Mouse (Mus musculus): ENCODE data around the gene Rsl24d1. TPM values are rescaled to one million over a fixed set of nuclear protein-coding genes. Genes with fewer than 3 reads are reported as not detected.
"Not testable (repeated sequence)": the region's sequence is repeated elsewhere in the genome, so short reads cannot be mapped to it uniquely, and the experiment has no call there.

Rsl24d1 gene
- total and polyA plus RNA-seq, 2 experiments from 2014 or later: 99.1 to 115 TPM

DNA sequence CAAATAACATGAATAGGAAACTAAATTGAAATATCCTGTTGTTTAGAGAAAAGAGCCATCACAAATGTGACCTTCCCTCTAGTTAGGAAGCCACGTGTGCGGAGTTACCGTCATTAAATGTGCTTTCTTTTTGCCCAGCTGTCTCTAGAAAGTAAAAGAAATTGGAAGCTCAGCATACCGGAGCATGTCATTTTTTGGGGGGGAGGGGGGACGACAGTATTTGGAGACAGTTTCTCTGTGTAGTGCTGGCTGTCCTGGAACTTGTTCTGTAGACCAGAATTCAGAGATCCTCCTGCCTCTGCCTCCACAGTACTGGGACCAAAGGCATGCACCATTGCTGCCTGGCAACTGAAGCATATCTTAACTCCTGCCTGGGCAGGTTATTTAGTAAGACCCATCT, 11.7 kb upstream of the Rsl24d1 start, which contains the start of gene Khdc3:
Gene Khdc3 (plus strand): TSS at position 301 of the 400 bp plus-strand sequence.
- no peaks in the 10 kb centered on the region for H3K4me1 ChIP-seq (ENCODE audit: insufficient read depth)
- ATAC-seq (no peak), DNase-seq (no peak)
- H3K27me3 ChIP-seq (ENCODE audit: insufficient read depth, low read length): peaks cover 21% of the 10 kb centered on the region
- TF ChIP-seq CTCF (IDR thresholded peaks at IDR 0.05; ENCODE audit: low read depth): no peak
- no peaks in the 10 kb centered on the region for H3K36me3 ChIP-seq (ENCODE audit: insufficient read depth)
- H3K9me3 ChIP-seq (ENCODE audit: low read length): no peaks in the 10 kb centered on the region
- no peak within 1 kb of the TSS for H3K4me3 ChIP-seq (ENCODE audit: low read depth, low read length)
- H3K27ac ChIP-seq (ENCODE audit: low read depth, low read length): no peak within 1 kb of the TSS
- WGBS: 83% methylated on average over 5 of the region's 5 CpGs
- no peak within 1 kb of the TSS for H3K9ac ChIP-seq
- H3K4me2 ChIP-seq (ENCODE audit: low read depth): no peak within 1 kb of the TSS

DNA sequence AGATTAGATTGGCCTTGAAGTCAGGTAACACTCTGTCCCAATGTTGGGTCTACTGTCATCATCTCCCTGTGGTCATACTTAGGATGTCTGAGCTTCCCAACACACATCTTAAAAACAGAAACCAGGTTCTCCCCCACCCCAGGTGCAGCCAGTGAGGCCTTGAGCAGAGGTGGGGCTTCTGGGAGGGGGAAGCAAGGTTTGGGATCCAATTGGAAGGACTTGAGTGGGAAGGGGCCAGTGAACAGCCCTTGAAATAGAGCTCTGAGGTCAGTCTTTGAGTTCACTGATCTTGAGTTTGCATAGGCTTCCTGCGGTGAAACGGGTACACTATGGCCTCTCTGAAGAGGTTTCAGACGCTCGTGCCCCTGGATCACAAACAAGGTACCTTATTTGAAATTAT, 11.0 kb upstream of the Rsl24d1 start, which contains the start of gene Gm20509:
Gene Gm20509 (plus strand): TSS at position 290 of the 400 bp plus-strand sequence.
- Histone ChIP-seq H3K4me1 (ENCODE audit: insufficient read depth) (no peaks in the 10 kb centered on the region), H3K9me3 (ENCODE audit: low read length) (no peaks in the 10 kb centered on the region), H3K27me3 (ENCODE audit: insufficient read depth, low read length) (peaks cover 25% of the 10 kb centered on the region), H3K4me3 (ENCODE audit: low read depth, low read length) (peak within 1 kb of the TSS; percentile 30), H3K27ac (ENCODE audit: low read depth, low read length) (no peak within 1 kb of the TSS), H3K4me2 (ENCODE audit: low read depth) (peak within 1 kb of the TSS; percentile 57), H3K36me3 (ENCODE audit: insufficient read depth) (no peaks in the 10 kb centered on the region), H3K9ac (peak within 1 kb of the TSS; percentile 25; the same call in 1 of the 2 replicates)
- ATAC-seq (no peak), DNase-seq (no peak)
- TF ChIP-seq CTCF (IDR thresholded peaks at IDR 0.05; ENCODE audit: low read depth): no peak
- 89% methylated on average over 4 of the region's 4 CpGs for WGBS

DNA sequence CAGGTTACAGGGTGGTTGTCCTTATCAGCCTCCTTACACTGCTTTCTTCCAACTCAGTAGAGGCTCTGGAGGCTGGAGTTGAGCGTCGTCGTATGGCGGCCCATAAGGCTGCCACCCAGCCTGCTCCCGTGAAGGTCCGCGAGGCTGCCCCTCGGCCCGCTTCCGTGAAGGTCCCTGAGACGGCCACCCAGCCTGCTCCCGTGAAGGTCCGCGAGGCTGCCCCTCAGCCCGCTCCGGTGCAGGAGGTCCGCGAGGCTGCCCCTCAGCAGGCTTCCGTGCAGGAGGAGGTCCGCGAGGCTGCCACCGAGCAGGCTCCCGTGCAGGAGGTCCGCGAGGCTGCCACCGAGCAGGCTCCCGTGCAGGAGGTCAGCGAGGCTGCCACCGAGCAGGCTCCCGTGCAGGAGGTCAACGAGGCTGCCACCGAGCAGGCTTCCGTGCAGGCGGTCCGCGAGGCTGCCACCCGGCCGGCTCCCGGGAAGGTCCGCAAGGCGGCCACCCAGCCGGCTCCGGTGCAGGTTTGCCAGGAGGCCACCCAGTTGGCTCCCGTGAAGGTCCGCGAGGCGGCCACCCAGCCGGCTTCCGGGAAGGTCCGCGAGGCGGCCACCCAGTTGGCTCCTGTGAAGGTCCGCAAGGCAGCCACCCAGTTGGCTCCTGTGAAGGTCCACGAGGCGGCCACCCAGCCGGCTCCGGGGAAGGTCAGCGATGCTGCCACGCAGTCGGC, 9.9 kb upstream of the Rsl24d1 start:
- no peaks in the 10 kb centered on the region for H3K4me1 ChIP-seq (ENCODE audit: insufficient read depth)
- peaks cover 25% of the 10 kb centered on the region for H3K27me3 ChIP-seq (ENCODE audit: insufficient read depth, low read length)
- H3K9me3 ChIP-seq (ENCODE audit: low read length): no peaks in the 10 kb centered on the region
- 9% methylated on average over 60 of the region's 60 CpGs for WGBS
- no peak for TF ChIP-seq CTCF (IDR thresholded peaks at IDR 0.05; ENCODE audit: low read depth)
- peak overlapping the region; percentile 57 for H3K4me2 ChIP-seq (ENCODE audit: low read depth)
- ATAC-seq (peak; percentile 65), DNase-seq (no peak)
- peak overlapping the region; percentile 30 for H3K4me3 ChIP-seq (ENCODE audit: low read depth, low read length)
- peak overlapping the region; percentile 25; the same call in 1 of the 2 replicates for H3K9ac ChIP-seq
- no peak overlapping the region for H3K27ac ChIP-seq (ENCODE audit: low read depth, low read length)
- no peaks in the 10 kb centered on the region for H3K36me3 ChIP-seq (ENCODE audit: insufficient read depth)

DNA sequence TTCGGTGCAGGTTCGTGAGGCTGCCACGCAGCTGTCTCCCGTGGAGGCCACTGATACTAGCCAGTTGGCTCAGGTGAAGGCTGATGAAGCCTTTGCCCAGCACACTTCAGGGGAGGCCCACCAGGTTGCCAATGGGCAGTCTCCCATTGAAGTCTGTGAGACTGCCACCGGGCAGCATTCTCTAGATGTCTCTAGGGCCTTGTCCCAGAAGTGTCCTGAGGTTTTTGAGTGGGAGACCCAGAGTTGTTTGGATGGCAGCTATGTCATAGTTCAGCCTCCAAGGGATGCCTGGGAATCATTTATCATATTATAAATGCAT, 9.4 kb upstream of the Rsl24d1 start:
- WGBS: 44% methylated on average over 5 of the region's 5 CpGs
- no peak; the same call in 1 of the 2 replicates for ATAC-seq
- peak overlapping the region; percentile 25; the same call in 1 of the 2 replicates for H3K9ac ChIP-seq
- DNase-seq: no peak
- no peak for TF ChIP-seq CTCF (IDR thresholded peaks at IDR 0.05; ENCODE audit: low read depth)
- no peaks in the 10 kb centered on the region for H3K9me3 ChIP-seq (ENCODE audit: low read length)
- peak overlapping the region; percentile 57 for H3K4me2 ChIP-seq (ENCODE audit: low read depth)
- H3K4me3 ChIP-seq (ENCODE audit: low read depth, low read length): peak overlapping the region; percentile 30
- no peak overlapping the region for H3K27ac ChIP-seq (ENCODE audit: low read depth, low read length)
- no peaks in the 10 kb centered on the region for H3K36me3 ChIP-seq (ENCODE audit: insufficient read depth)
- no peaks in the 10 kb centered on the region for H3K4me1 ChIP-seq (ENCODE audit: insufficient read depth)
- peaks cover 25% of the 10 kb centered on the region for H3K27me3 ChIP-seq (ENCODE audit: insufficient read depth, low read length)

DNA sequence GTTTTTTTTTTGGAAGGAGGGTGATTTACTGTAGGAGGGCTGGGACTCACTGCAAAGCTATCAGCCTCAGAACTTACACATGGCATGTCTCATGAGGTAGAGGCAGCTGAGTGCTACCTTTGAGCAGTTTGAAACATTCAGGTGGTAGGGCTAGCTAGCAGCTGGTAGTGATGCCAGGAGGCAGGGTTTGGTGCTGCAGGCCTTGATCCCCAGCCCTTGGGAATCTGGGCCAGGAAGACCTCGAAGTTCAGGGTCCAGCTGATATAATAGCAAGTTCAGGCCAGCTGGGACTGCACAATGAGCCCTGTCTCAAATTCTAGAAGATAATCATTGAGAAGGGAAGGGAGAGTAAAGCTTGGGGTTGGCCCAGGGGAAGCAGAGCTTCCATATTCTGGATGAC, 8.1 kb upstream of the Rsl24d1 start:
- no peaks in the 10 kb centered on the region for H3K36me3 ChIP-seq (ENCODE audit: insufficient read depth)
- WGBS: 48% methylated on average over 1 of the region's 1 CpGs
- H3K9me3 ChIP-seq (ENCODE audit: low read length): no peaks in the 10 kb centered on the region
- H3K4me2 ChIP-seq (ENCODE audit: low read depth): no peak overlapping the region
- H3K27ac ChIP-seq (ENCODE audit: low read depth, low read length): no peak overlapping the region
- H3K4me3 ChIP-seq (ENCODE audit: low read depth, low read length): no peak overlapping the region
- no peak overlapping the region for H3K9ac ChIP-seq
- ATAC-seq (no peak), DNase-seq (no peak)
- H3K27me3 ChIP-seq (ENCODE audit: insufficient read depth, low read length): peaks cover 28% of the 10 kb centered on the region
- no peaks in the 10 kb centered on the region for H3K4me1 ChIP-seq (ENCODE audit: insufficient read depth)
- TF ChIP-seq CTCF (IDR thresholded peaks at IDR 0.05; ENCODE audit: low read depth): no peak

DNA sequence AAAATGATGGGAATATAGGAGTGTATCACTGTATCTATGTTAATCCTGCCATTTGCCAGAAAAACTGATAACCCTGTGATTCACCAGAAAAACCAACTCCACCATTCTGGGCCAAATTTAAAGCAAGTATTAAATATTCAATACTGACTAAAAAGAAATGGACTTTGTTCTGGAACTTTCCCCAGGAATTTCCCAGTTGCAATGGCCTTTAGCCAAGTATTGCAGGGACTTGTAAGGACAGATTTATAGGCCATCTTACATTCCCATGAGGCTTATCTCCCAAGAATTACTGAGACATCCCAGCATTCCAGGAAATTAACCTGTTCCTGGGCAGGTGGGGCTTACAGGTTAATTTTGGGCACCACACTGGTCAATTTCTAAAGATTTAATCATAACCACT, 7.5 kb upstream of the Rsl24d1 start:
- H3K4me3 ChIP-seq (ENCODE audit: low read depth, low read length): no peak overlapping the region
- no peak overlapping the region for H3K4me2 ChIP-seq (ENCODE audit: low read depth)
- DNase-seq (no peak), ATAC-seq (no peak)
- no peak overlapping the region for H3K9ac ChIP-seq
- no peaks in the 10 kb centered on the region for H3K36me3 ChIP-seq (ENCODE audit: insufficient read depth)
- H3K4me1 ChIP-seq (ENCODE audit: insufficient read depth): no peaks in the 10 kb centered on the region
- TF ChIP-seq CTCF (IDR thresholded peaks at IDR 0.05; ENCODE audit: low read depth): no peak
- peaks cover 28% of the 10 kb centered on the region for H3K27me3 ChIP-seq (ENCODE audit: insufficient read depth, low read length)
- no peaks in the 10 kb centered on the region for H3K9me3 ChIP-seq (ENCODE audit: low read length)
- H3K27ac ChIP-seq (ENCODE audit: low read depth, low read length): no peak overlapping the region

DNA sequence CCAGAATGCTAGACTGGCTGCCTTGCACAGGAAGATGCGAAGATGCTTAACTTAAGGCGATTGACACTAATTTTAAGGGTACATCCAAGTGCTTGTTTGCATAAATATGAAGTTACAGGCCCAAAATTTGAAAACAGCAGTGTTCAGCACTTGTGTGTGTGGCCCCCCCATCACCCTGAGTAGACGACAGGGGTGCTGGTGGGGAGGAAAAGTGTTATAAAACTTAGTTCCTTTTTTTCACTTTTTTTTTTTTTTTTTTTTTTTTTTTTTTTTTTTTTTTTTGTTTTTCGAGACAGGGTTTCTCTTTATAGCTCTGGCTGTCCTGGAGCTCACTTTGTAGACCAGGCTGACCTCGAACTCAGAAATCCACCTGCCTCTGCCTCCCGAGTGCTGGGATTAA, 3.5 kb downstream of the Rsl24d1 start:
- H3K4me2 ChIP-seq (ENCODE audit: low read depth); H3K4me1 ChIP-seq (ENCODE audit: insufficient read depth); ATAC-seq; H3K27ac ChIP-seq (ENCODE audit: low read depth, low read length); H3K9me3 ChIP-seq (ENCODE audit: low read length); H3K9ac ChIP-seq; H3K4me3 ChIP-seq (ENCODE audit: low read depth, low read length); DNase-seq; H3K27me3 ChIP-seq (ENCODE audit: insufficient read depth, low read length): not testable (repeated sequence)
- peaks cover 45% of the 10 kb centered on the region for H3K36me3 ChIP-seq (ENCODE audit: insufficient read depth)
- WGBS: 84% methylated on average over 6 of the region's 6 CpGs
